Mouse (Mus musculus) induced T-regulatory cell, adult 2 months (primary cell): ENCODE results near the gene Il1rap.

ENCODE experiments used
- DNase-seq: peaks from one replicate; pipeline ENCODE4 v3.0.0-alpha.2; 2012; ENCODE audit warnings: low read depth

The Il1rap gene

GRCm38 (mm10) chr16:26728139-26728538, 146.6 kb downstream of the Il1rap start:
- DNase-seq: no peak

- DNase-seq: no peak
Observed at GRCm38 (mm10) chr16:26730941-26731340, 149.4 kb downstream of the Il1rap start.

DNA sequence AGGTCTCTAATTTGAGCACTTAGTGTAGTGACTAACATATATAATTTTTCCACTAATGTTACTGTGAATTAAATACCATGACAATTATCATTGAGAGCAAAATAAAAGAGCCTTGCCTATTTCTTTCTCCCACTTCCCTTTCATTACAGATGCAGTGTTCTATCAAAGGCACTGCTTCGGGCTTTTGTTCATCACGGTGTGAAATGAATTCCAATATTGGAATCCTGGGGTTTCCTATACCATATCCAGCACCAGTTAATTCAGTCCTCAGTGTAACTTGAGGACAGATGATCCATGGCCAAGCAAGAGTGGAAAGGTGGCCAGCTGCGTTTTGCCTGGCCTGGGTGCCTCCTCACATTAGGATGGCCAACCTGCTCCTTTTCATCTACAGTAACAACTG, 151.1 kb downstream of the Il1rap start:
- DNase-seq: no peak

- no peak for DNase-seq
Observed at GRCm38 (mm10) chr16:26755381-26756155, 174.1 kb downstream of the Il1rap start.

DNA sequence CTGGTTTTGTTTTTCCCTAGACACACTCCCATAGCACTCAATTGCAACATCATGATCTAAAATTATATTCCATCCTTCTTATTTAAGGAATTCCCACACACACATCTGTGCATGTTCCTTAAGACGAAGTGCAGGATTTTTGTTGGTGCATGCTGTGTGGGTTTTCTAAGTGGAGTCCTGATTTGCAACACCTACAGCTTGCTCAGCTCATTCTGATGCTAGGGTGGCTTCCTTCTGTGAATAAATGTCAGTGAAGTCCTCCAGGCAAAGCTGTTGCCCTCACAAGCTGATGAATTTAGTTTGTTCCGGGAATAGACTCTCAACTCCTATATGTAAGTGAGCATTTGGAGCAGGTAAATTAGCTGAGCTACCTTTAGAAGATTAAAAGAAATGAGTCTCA, 194.5 kb downstream of the Il1rap start:
- no peak for DNase-seq

- DNase-seq: no peak
Observed at GRCm38 (mm10) chr16:26777132-26777531, 195.6 kb downstream of the Il1rap start.
